Mouse (Mus musculus) MEL (cell line): ENCODE measurements at regions not wholly inside any gene's neighbourhood (a gene's known extent, or its start where the extent isn't known, plus 50 kb on each side); places are given as distances from the start of the nearest gene placed in this dataset.
"Not testable (repeated sequence)": the region's sequence is repeated elsewhere in the genome, so short reads cannot be mapped to it uniquely, and the experiment has no call there.

Experiments
- CTCF ChIP-seq, 3 experiments: IDR thresholded peaks in 2 of 3; conservative IDR thresholded peaks in 1 of 3; 2 replicates each; pipeline ENCODE4 v1.5.1; 2011 to 2012; ENCODE audit warnings: low read length in 3 of 3, low read depth in 2 of 3, mild to moderate bottlenecking in 2 of 3, improper control_type of control experiment in 1 of 3, inconsistent platforms in 1 of 3, mixed read lengths in 1 of 3, moderate library complexity in 1 of 3; ENCODE audit not compliant: control insufficient read depth in 1 of 3, insufficient read depth in 1 of 3, poor library complexity in 1 of 3, severe bottlenecking in 1 of 3
- EP300 ChIP-seq, 2 experiments: IDR thresholded peaks; 2 replicates each; pipeline ENCODE4 v1.6.1; 2011; ENCODE audit warnings: improper control_type of control experiment in 2 of 2, low read length in 2 of 2, low read depth in 1 of 2, mild to moderate bottlenecking in 1 of 2
- GABPA ChIP-seq: IDR thresholded peaks from 2 replicates; pipeline ENCODE4 v1.6.1; 2012; ENCODE audit warnings: low read depth, mild to moderate bottlenecking, inconsistent platforms, low read length, improper control_type of control experiment, moderate library complexity
- GATA1 ChIP-seq: IDR thresholded peaks from 2 replicates; pipeline ENCODE4 v1.6.1; 2011; ENCODE audit warnings: low read depth, low read length, improper control_type of control experiment
- MAX ChIP-seq: IDR thresholded peaks from 2 replicates; pipeline ENCODE4 v1.6.1; 2011; ENCODE audit warnings: low read length, improper control_type of control experiment
- MYC ChIP-seq: IDR thresholded peaks from 2 replicates; pipeline ENCODE4 v1.6.1; 2011; ENCODE audit warnings: low read depth, mild to moderate bottlenecking, low read length, improper control_type of control experiment, moderate library complexity

GRCm38 (mm10) chr6:3182424-3182841 is 216.9 kb downstream of the Samd9l start:
- TF ChIP-seq CTCF (IDR thresholded peaks at IDR 0.05 in 2 of 3, conservative IDR thresholded peaks at IDR 0.05 in 1 of 3; ENCODE audit: control insufficient read depth in 1 of 3, insufficient read depth in 1 of 3, low read depth in 2 of 3, low read length in 3 of 3, poor library complexity in 1 of 3, severe bottlenecking in 1 of 3); GATA1; MAX; GABPA; EP300 (IDR thresholded peaks at IDR 0.05; ENCODE audit: low read depth in 1 of 2, low read length in 2 of 2); MYC: not testable (repeated sequence)
